Mouse (Mus musculus): ENCODE data around the gene Acad11. TPM values are rescaled to one million over a fixed set of nuclear protein-coding genes. Genes with fewer than 3 reads are reported as not detected.

Gene Acad11
- polyA plus RNA-seq (2015; fragmentation: Nextera tagmentation; extraction: Ambion mirVana): 12.4 and 14.7 TPM in 2 replicates

DNA sequence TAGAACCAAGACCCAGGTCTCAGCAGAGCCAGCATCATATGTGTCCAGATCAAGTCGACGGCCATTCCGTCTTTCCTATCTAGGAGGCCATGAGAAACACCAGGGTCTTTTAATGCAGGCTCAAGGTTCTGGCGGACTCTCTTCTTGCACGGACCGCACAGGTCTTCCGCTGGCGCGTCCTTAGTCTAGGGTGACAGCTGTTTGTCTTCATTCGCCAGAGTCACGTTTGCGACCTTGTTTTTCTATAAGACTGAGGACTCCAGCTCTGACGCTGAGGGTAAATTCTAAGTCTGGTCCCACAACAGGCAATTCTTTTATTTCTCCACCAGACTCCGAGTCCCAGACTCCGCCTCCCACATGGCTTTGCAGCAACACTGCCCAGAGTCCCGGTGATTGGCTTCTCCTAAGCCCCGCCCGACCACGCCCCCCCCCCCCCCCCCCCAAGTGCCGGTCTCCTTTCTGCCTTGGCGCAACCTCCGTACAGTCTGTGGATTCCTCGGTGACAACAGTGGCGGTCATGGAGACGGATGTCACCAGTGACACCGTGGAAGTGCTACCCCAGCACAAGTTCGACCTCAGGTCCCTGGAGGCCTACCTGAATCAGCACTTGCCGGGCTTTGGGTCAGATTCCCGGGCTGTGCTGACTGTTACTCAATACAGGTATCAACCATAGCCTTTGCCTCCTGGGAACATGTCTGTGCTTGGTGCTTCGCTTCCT is at the start of gene Acad11:
Acad11 (plus strand) TSS at position 134 of the 718 bp plus-strand sequence.

DNA sequence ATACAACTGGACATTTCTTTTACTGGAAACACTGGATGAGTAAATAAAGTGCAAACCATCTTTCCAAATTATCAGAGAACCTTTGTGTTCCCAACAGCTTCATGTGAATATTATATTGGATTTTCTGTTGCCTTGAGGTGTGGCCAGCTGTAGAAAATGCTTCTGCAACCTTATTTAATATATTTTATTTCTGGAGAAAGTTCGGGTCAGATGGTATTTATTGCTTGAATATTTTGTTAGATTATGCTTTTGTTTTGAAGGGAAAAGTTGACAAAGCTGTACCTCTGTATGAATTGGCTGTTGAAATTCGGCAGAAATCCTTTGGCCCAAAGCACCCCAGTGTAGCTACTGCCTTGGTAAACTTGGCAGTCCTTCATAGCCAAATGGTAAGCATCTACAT is 22.8 kb upstream of the Acad11 start, which contains the start of gene Gm28305:
Gm28305 (plus strand) TSS at position 301 of the 400 bp plus-strand sequence.

DNA sequence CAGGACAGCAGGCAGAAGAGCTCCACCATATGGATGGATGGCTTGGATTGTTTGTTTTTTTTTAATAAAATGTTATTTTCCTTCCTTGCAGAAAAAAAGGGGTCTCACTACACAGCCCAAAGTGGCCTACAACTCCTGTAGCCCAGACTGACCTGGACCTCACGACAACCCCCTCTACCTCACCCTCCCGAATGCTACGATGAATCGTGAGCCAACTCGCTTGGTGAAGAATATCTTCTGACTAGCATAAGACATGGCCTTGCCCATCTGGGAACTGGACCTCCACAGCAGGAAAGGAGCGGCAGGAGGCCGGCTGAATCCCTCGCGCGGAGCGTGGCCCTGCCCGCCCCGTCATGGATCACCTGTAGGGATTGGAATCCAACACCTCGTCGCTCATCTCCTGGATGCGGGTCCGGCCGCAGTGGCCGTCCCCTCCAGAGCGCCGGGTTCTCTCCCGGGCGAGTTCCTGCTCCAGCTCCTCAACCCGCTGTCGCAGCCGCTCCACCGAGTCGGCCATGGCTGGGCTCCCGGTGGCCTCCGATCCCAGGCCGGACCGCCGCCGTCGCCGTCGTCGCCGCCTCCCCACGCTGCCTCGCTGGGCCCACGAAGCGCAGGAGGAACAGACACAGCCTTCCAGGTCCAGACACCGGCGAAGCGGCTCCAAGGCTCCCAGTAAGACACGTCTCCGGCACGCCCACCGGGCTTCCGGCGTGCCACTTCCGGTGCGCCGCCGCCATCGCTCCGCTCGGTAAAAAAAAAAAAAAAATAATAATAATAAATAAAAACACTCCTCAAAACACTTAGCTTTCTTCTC is 540 bp upstream of the Acad11 start, which contains the start of gene Uba5:
Uba5 (minus strand) TSS at position 705 of the 814 bp plus-strand sequence.

DNA sequence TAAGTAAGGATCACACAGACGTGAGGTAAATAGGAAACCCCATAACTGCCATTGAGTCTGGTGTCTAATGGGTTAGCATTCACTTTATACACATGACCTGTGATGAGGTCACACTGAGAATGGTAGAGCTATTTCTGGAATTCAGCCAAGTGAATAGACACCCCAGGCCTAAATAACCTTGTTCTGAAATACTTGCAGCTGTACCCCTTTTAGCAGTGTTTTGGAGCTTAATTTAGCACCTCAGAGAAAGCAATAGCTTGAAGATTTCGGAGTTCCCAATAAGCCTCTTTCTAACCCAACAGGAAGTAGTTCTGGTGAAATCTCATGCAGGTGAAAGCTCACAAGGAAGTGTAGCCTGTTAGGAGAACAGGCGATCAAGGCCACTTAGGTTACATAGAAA is 63.7 kb downstream of the Acad11 start, which contains the start of gene Ackr4:
Ackr4 (minus strand) TSS at position 101 of the 400 bp plus-strand sequence.

Other genes starting within 250 kb of the Acad11 start
- 1.8 and 3.3 TPM in 2 replicates for gene Nphp3, start 60.8 kb upstream of the Acad11 start, polyA plus RNA-seq (2015; fragmentation: Nextera tagmentation; extraction: Ambion mirVana)
- gene Gm28305, start 22.7 kb upstream of the Acad11 start, polyA plus RNA-seq (2015; fragmentation: Nextera tagmentation; extraction: Ambion mirVana): not detected in 2 replicates
- gene Uba5, start 243 bp upstream of the Acad11 start, polyA plus RNA-seq (2015; fragmentation: Nextera tagmentation; extraction: Ambion mirVana): 41.2 and 49.2 TPM in 2 replicates
- gene Ackr4, start 63.6 kb downstream of the Acad11 start, polyA plus RNA-seq (2015; fragmentation: Nextera tagmentation; extraction: Ambion mirVana): 3.7 and 4.5 TPM in 2 replicates
- 11.0 TPM in 2 replicates for gene Dnajc13, start 199.6 kb downstream of the Acad11 start, polyA plus RNA-seq (2015; fragmentation: Nextera tagmentation; extraction: Ambion mirVana)